Mouse (Mus musculus) left cerebral cortex, adult 8-10 months (tissue): ENCODE results near the gene Rbmx2. TPM values are rescaled to one million over a fixed set of nuclear protein-coding genes. Genes with fewer than 3 reads are reported as not detected.

Experiments used
- DNase-seq, 2 experiments: peaks; one replicate each; pipeline ENCODE4 v3.0.0; 2022; ENCODE audit warnings: low spot score in 2 of 2
- total RNA-seq, 4 experiments: library from RNA; stranded (reverse); gene quantifications; 2 replicates each; pipeline ENCODE4 v1.2.4; 2022

Gene Rbmx2
- total RNA-seq, result 1 to 10 TPM; 4.5 to 5.7 (median 5.1) TPM

DNA sequence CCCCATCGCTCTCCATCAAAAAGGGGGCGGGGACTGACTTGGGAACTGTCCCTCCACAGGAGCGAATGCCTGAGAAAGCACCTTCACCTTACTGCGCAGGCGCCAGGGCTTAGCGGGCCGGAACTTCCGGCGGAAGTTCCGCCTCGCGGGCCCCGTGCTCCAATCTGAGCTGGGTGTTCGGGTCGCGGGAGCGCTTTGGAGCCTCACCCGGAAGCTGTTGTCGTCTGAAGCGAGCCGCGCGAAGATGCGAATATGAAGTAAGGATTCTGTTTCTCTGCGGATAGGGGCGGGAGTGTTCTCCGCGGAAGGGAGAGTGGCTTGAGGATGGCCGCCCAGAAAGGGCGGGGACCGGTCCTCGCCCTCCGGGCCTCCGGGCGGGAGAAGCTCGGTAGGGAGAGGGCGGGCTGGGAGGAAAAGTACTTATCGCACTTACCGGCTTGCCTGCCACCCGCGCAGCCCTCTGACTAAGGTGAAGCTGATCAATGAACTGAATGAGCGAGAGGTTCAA, at the start of gene Rbmx2:
TSS of gene Rbmx2 (plus strand) at position 141 of the 508 bp plus-strand sequence.
- DNase-seq, result peak; percentile 63 to 88

DNA sequence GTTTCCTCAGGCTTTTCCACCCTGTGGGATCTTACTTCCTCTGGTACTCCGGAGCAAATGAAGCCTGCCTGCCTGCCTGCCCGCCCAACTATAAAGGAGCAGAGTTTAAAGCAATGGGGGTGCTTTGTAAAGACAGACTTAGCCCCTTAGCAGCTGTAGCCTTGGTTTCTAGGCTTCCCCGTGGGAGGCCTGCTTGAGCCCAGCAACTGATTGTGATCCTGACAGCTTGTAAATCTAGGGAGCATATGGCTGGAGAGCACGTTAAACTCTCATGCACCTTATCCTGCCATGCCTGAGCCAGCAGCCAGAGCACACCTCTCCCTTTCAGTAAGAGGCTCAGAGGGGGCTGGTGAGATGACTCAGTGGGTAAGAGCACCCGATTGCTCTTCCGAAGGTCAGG, 28.0 kb upstream of the Rbmx2 start:
- DNase-seq, result no peak

DNA sequence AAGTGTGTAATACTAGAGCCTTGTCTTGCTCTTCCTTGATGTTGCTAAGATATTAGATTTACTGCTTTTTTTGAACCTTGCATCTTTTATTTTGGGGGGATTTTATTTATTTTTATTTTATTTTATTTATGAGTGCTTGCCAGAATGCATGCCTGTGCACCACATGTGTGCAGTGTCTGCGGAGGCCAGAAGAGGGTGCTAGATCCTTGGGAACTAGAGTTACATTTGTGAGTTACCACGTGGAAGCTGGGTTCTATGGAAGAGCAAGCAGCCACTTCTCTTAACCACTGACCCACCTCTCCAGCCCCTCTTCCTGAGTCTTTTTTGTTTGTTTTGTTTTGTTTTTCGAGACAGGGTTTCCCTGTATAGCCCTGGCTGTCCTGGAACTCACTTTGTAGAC, 25.2 kb upstream of the Rbmx2 start:
- no peak for DNase-seq

DNA sequence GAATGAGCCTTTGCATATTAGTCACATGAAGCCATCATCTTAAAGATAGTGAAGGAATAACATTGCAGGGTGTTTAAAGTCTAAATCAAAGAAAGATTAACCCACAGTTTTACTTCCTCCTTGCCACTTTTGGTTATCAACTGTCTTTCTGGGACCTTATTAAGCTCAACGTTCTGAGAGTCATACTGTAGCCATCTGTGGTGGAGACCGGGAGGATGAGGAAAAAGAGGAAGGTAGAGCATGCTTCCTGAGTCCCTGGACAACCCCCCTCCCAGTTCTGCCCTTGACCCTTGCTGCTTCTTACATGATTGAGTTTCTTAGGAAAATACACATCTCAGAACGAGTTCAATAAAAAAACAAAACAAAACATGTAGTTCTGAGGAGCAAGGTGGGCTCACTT, 23.1 kb upstream of the Rbmx2 start:
- no peak for DNase-seq

DNA sequence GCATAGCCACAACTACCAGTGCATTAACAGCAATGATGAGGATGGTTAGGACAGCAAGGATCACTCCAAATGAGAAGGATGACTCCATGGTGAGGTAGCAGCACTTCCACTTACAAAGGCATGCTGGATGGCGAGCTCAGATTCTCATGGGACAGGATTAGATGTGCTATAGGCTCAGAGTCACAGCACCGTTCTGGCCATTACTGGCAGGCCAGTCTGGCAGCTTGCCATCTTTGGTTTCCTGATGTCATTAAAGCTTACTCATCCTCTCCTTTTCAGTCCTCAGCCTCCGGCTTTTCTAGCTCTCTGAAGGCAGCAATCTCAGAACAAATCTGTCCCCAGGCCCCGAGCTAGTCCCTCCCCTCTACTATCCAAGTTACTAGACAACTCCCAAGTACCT, 20.6 kb upstream of the Rbmx2 start, which contains the start of gene Gpr119:
TSS of gene Gpr119 (minus strand) at position 308 of the 400 bp plus-strand sequence.
- no peak for DNase-seq

DNA sequence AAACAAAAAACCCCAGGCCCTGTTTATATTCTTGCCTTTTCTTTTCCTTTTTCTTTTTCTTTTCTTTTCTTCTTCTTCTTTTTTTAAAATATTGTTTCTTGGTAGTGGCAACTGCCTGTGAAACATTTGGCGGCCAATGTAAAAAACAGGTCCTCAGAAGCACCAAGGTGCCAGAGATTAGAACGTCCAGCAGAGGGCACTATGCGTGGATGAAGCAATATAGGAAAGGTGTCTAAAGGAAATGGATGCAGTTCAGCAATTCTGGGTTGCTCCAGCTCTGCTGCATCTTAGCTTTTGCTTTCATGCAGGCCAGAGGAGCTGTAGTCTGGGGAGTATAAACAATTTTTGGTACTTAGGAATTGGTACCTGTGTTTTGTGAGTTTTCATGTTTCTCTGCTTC, 11.4 kb upstream of the Rbmx2 start:
- DNase-seq, result no peak

DNA sequence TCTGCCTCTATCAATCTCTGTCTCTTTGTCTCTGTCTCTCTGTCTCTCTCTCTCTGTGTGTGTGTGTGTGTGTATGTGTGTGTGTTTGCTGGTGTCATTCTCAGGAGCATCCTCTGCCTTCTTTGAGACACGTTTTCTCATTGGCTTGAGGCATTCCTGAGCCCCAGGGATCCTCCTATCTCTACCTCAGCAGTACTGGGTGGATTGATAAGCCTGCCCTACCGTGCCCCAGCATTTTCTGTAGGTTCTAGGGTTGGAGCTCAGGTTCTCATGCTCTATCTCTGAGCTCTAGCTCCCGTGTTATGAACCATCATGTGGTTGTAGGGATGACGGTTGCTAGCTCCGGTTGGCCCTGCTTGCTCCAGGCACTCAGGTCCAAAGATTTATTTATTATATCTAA, 10.9 kb upstream of the Rbmx2 start:
- no peak for DNase-seq

DNA sequence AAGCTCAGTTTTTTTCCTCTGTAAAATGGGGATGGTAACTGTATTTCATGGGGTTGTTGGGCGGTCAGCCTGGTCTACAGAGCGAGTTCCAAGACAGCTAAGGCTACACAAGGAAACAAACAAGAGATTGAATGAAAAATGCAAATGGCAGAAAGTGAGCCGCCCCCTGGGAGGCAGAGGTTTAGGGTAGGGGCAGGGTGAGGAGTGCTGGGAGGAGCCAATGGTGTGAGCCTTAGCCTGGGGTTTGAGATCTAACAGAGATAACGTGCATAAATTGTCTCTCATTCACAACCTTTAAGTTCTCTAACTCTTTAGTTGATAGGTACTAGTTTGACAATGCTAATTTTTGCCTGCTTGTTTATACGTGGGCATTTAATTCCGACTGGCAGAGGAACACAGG, 344 bp upstream of the Rbmx2 start:
- no peak for DNase-seq

DNA sequence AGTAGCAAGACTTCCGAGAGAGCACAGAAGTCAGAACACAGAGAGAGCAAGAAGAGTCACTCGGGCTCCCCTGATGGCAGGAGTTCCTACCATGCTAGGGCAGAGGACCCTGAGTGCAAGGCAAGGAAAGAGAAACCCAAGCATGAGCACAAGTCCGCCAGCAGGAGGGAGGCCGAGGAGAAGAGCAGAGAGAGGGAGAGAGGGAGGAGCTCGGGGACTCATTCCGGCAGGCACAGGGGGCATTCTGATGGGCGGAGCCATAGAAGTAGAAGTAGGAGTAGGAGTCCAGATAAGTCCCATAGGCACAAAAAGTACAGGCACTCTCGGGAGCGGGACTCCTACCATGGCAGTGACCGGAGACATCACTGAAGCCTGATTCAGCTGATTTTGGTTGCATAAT, 14.9 kb downstream of the Rbmx2 start:
- DNase-seq, result no peak

DNA sequence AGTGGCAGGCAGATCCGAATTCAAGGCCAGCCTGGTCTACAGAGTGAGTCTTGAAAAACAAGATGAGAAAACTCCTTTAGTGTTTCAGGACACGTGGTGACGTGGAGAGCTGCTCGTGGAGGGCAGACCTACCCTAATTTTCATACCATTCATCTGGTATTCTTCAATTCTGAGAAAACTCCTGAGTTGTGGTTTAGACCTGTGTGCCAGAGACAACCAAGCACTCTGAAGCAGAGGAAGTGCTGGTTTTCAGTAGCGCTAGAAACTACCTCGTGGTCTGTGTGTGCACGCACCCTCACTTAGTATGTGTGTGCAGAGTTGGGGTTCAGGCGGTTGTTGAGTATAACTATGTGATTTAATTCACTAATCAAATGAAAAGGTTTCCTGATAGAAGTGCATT, 18.0 kb downstream of the Rbmx2 start:
- no peak for DNase-seq

DNA sequence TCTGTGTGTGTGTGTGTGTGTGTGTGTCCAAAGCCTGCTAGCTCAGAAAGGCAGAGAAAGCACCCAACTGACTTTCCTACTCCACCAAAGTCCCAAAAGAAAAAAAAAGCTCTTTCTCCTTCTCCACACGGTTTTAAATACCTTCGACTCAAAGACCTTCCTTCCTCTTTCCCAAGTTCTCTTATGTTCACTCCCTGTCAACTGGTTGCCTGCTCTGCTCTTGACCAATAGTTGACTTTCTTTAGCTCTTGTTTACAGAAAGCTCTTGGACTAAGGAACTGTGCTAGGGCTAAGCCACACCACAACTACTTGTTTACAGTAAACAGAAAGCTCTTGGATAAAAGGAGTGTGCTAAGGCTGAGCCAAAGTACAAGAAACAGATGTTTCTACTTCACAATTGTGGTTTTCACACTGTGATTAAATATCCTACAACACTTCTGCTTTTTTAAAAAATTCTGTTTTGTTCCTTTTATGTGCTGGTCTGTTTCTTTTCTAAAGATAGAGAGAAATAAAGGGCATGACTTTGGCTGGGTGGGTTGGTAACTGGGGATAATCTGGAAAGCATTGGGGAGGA, 60.0 kb downstream of the Rbmx2 start:
- DNase-seq, result no peak

Other genes starting within 250 kb of the Rbmx2 start
- gene Elf4, start 231.9 kb upstream of the Rbmx2 start, total RNA-seq, result 1 to 10 TPM; 1.0 to 2.8 (median 1.7) TPM
- gene Aifm1, start 181.4 kb upstream of the Rbmx2 start, total RNA-seq, result 10 to 100 TPM; 23.6 to 26.2 (median 24.7) TPM
- gene Rab33a, start 175.7 kb upstream of the Rbmx2 start, total RNA-seq, result 10 to 100 TPM; 30.2 to 39.6 (median 33.8) TPM
- gene Zfp280c, start 100.5 kb upstream of the Rbmx2 start, total RNA-seq, result 10 to 100 TPM; 21.1 to 24.8 (median 23.1) TPM
- 10 to 100 TPM; 57.8 to 72.4 (median 66.7) TPM for gene Slc25a14, start 71.6 kb upstream of the Rbmx2 start, total RNA-seq
- not detected for gene Gpr119, start 20.5 kb upstream of the Rbmx2 start, total RNA-seq
- gene Gm595, start 182.7 kb downstream of the Rbmx2 start, total RNA-seq, result not detected